Mouse (Mus musculus) heart, embryonic 11.5 days (tissue): ENCODE measurements around the gene Ralgapb. TPM values are rescaled to one million over a fixed set of nuclear protein-coding genes. Genes with fewer than 3 reads are reported as not detected.

Source experiments
- ATAC-seq: fragments of 200-750 bp; cut with Nextera tagmentation; replicated peaks from 2 replicates; pipeline ENCODE4 v1.8.0; 2017; ENCODE audit warnings: moderate library complexity; ENCODE audit not compliant: insufficient number of reproducible peaks, low FRiP score, low TSS enrichment
- H3K27ac ChIP-seq: fragments of 300-500 bp; sonication (generic); 2 replicates; pipeline ENCODE4 v1.5.1; 2014; ENCODE audit warnings: mild to moderate bottlenecking, low read depth, low read length
- H3K27me3 ChIP-seq: fragments of 300-500 bp; sonication (generic); 2 replicates; pipeline ENCODE4 v1.6.1; 2014; ENCODE audit warnings: mild to moderate bottlenecking, low read length, mixed read lengths; ENCODE audit not compliant: control insufficient read depth, insufficient read depth
- H3K36me3 ChIP-seq: fragments of 300-500 bp; sonication (generic); 2 replicates; pipeline ENCODE4 v1.6.1; 2014; ENCODE audit warnings: mild to moderate bottlenecking, low read length, moderate library complexity, mixed read lengths; ENCODE audit not compliant: control insufficient read depth, insufficient read depth
- H3K4me1 ChIP-seq: fragments of 300-500 bp; sonication (generic); 2 replicates; pipeline ENCODE4 v1.6.1; 2014; ENCODE audit warnings: low read length; ENCODE audit not compliant: control insufficient read depth, insufficient read depth
- H3K4me2 ChIP-seq: fragments of 300-500 bp; sonication (generic); 2 replicates; pipeline ENCODE4 v1.6.1; 2014; ENCODE audit warnings: mild to moderate bottlenecking, moderate library complexity
- H3K4me3 ChIP-seq: fragments of 300-500 bp; sonication (generic); 2 replicates; pipeline ENCODE4 v1.5.1; 2014; ENCODE audit warnings: low read depth, low read length
- H3K9ac ChIP-seq: fragments of 300-500 bp; sonication (generic); 2 replicates; pipeline ENCODE4 v1.6.1; 2014; ENCODE audit warnings: mild to moderate bottlenecking, low read depth, low read length, moderate library complexity
- H3K9me3 ChIP-seq: fragments of 300-500 bp; sonication (generic); replicated peaks from 2 replicates; pipeline ENCODE4 v1.6.1; 2016; ENCODE audit warnings: low read length; ENCODE audit not compliant: control insufficient read depth
- WGBS: fragments of 180-500 bp; shearing (Covaris S2); extraction: QIAGEN DNeasy Blood & Tissue Kit; methylation state at CpG from one replicate; pipeline ENCODE4 v1.1.7; 2014; ENCODE audit not compliant: insufficient replicate concordance; 5-methylcytosine and 5-hydroxymethylcytosine counted together
- polyA plus RNA-seq: library from polyadenylated mRNA; unstranded; fragments of >200 nt; fragmentation: Nextera tagmentation; extraction: Ambion mirVana; gene quantifications from 2 replicates; pipeline ENCODE4 v1.2.1, GENCODE M21; 2014

The Ralgapb gene
- 13.2 and 16.5 TPM in 2 replicates for polyA plus RNA-seq

GRCm38 (mm10) chr2:158409595-158410021 is at the start of gene Ralgapb:
Ralgapb (plus strand) TSS chr2:158409848.
- under 1% methylated on average over 46 of the region's 46 CpGs for WGBS
- no peaks in the 10 kb centered on the region for H3K36me3 ChIP-seq
- no peaks in the 10 kb centered on the region for H3K9me3 ChIP-seq
- peak within 1 kb of the TSS; percentile 85 for H3K9ac ChIP-seq
- H3K27me3 ChIP-seq, result no peaks in the 10 kb centered on the region
- H3K4me2 ChIP-seq, result peak within 1 kb of the TSS; percentile 93
- H3K4me3 ChIP-seq, result peak within 1 kb of the TSS; percentile 97
- peak; percentile 89 for ATAC-seq
- peak within 1 kb of the TSS; percentile 90 for H3K27ac ChIP-seq
- peaks cover 19% of the 10 kb centered on the region for H3K4me1 ChIP-seq

- peak overlapping the region; percentile 70 for H3K4me3 ChIP-seq
- peak overlapping the region; percentile 78 for H3K27ac ChIP-seq
- peak overlapping the region; percentile 87 for H3K4me2 ChIP-seq
- H3K4me1 ChIP-seq, result peaks cover 15% of the 10 kb centered on the region
- WGBS, result under 1% methylated on average over 41 of the region's 41 CpGs
- no peaks in the 10 kb centered on the region for H3K9me3 ChIP-seq
- ATAC-seq, result peak; percentile 81
- H3K36me3 ChIP-seq, result peaks cover 32% of the 10 kb centered on the region
- H3K27me3 ChIP-seq, result no peaks in the 10 kb centered on the region
- peak overlapping the region; percentile 88 for H3K9ac ChIP-seq
Observed at GRCm38 (mm10) chr2:158360873-158361677, 48.6 kb upstream of the Ralgapb start.

- Histone ChIP-seq H3K36me3 (peaks cover 25% of the 10 kb centered on the region), H3K4me1 (peaks cover 15% of the 10 kb centered on the region), H3K9me3 (no peaks in the 10 kb centered on the region), H3K27ac (peak overlapping the region; percentile 22; the same call in 1 of the 2 replicates), H3K9ac (0 out of 2 replicates have a peak overlapping the region, but pooled peaks have one; percentile 18), H3K4me2 (peak overlapping the region; percentile 87), H3K4me3 (peak overlapping the region; percentile 70), H3K27me3 (no peaks in the 10 kb centered on the region)
- 39% methylated on average over 8 of the region's 8 CpGs for WGBS
- no peak for ATAC-seq
Observed at GRCm38 (mm10) chr2:158361678-158362320, 47.8 kb upstream of the Ralgapb start.

- Histone ChIP-seq H3K36me3 (peaks cover 4% of the 10 kb centered on the region), H3K4me1 (peaks cover 12% of the 10 kb centered on the region), H3K27ac (no peak overlapping the region), H3K27me3 (no peaks in the 10 kb centered on the region), H3K4me2 (no peak overlapping the region), H3K4me3 (no peak overlapping the region), H3K9ac (no peak overlapping the region), H3K9me3 (no peaks in the 10 kb centered on the region)
- WGBS, result 83% methylated on average over 4 of the region's 4 CpGs
- no peak for ATAC-seq
Observed at GRCm38 (mm10) chr2:158364175-158364574, 45.5 kb upstream of the Ralgapb start.

GRCm38 (mm10) chr2:158365099-158365850 is 44.4 kb upstream of the Ralgapb start:
- Histone ChIP-seq H3K36me3 (no peaks in the 10 kb centered on the region), H3K4me3 (no peak overlapping the region), H3K9ac (no peak overlapping the region), H3K4me1 (peaks cover 3% of the 10 kb centered on the region), H3K4me2 (no peak overlapping the region), H3K27me3 (no peaks in the 10 kb centered on the region), H3K27ac (no peak overlapping the region), H3K9me3 (no peaks in the 10 kb centered on the region)
- ATAC-seq, result no peak
- WGBS, result 70% methylated on average over 12 of the region's 12 CpGs

GRCm38 (mm10) chr2:158367654-158368053 is 42.0 kb upstream of the Ralgapb start:
- no peaks in the 10 kb centered on the region for H3K27me3 ChIP-seq
- ATAC-seq, result no peak
- 59% methylated on average over 5 of the region's 5 CpGs for WGBS

GRCm38 (mm10) chr2:158368313-158368712 is 41.3 kb upstream of the Ralgapb start:
- Histone ChIP-seq H3K27ac (no peak overlapping the region), H3K4me2 (no peak overlapping the region), H3K9me3 (no peaks in the 10 kb centered on the region), H3K9ac (no peak overlapping the region), H3K36me3 (no peaks in the 10 kb centered on the region), H3K27me3 (no peaks in the 10 kb centered on the region), H3K4me3 (no peak overlapping the region), H3K4me1 (no peaks in the 10 kb centered on the region)
- 79% methylated on average over 8 of the region's 8 CpGs for WGBS
- no peak for ATAC-seq

More at GRCm38 (mm10) chr2:158367654-158368053, 42.0 kb upstream of the Ralgapb start:
- Histone ChIP-seq H3K9me3 (no peaks in the 10 kb centered on the region), H3K36me3 (no peaks in the 10 kb centered on the region), H3K4me3 (no peak overlapping the region), H3K4me2 (no peak overlapping the region), H3K27ac (no peak overlapping the region), H3K4me1 (no peaks in the 10 kb centered on the region), H3K9ac (no peak overlapping the region)

- 69% methylated on average over 3 of the region's 3 CpGs for WGBS
- no peak overlapping the region for H3K27ac ChIP-seq
- no peaks in the 10 kb centered on the region for H3K4me1 ChIP-seq
- ATAC-seq, result no peak
- no peak overlapping the region for H3K4me2 ChIP-seq
- H3K9ac ChIP-seq, result no peak overlapping the region
- H3K9me3 ChIP-seq, result no peaks in the 10 kb centered on the region
- H3K36me3 ChIP-seq, result no peaks in the 10 kb centered on the region
- H3K27me3 ChIP-seq, result peaks cover 11% of the 10 kb centered on the region
- no peak overlapping the region for H3K4me3 ChIP-seq
Observed at GRCm38 (mm10) chr2:158369474-158370172, 40.0 kb upstream of the Ralgapb start.
